Mouse (Mus musculus) C2C12 (cell line): ENCODE results near the gene Acot7. TPM values are rescaled to one million over a fixed set of nuclear protein-coding genes. Genes with fewer than 3 reads are reported as not detected.
A peak's percentile ranks its signal among the peaks of the same experiment; 100 is the strongest.

Experiments used
- H3K27me3 ChIP-seq: one replicate; pipeline ENCODE4 v1.6.1; 2011; ENCODE audit not compliant: control insufficient read depth, insufficient read depth, insufficient read length
- H3K36me3 ChIP-seq: one replicate; pipeline ENCODE4 v1.6.1; 2011; ENCODE audit not compliant: control insufficient read depth, insufficient read depth
- H3K4me3 ChIP-seq: one replicate; pipeline ENCODE4 v1.5.1; 2011; ENCODE audit warnings: mild to moderate bottlenecking, control low read depth; ENCODE audit not compliant: poor library complexity, insufficient read depth, severe bottlenecking
- H3K79me2 ChIP-seq: one replicate; pipeline ENCODE4 v1.6.1; 2011; ENCODE audit not compliant: control insufficient read depth, insufficient read depth
- H3K79me3 ChIP-seq: one replicate; pipeline ENCODE4 v1.6.1; 2011; ENCODE audit warnings: low read depth, control low read depth
- H3ac ChIP-seq: one replicate; pipeline ENCODE3; 2011; ENCODE audit warnings: low read depth; ENCODE audit not compliant: control insufficient read depth, insufficient read length
- CEBPB ChIP-seq: IDR thresholded peaks from one replicate; pipeline ENCODE4 v1.6.1; 2011; ENCODE audit warnings: low read depth, mild to moderate bottlenecking, control low read depth, moderate library complexity
- CTCF ChIP-seq: IDR thresholded peaks from one replicate; pipeline ENCODE4 v1.5.1; 2011; ENCODE audit not compliant: control insufficient read depth, insufficient read depth, insufficient read length
- FOSL1 ChIP-seq: IDR thresholded peaks from one replicate; pipeline ENCODE4 v1.8.0; 2011; ENCODE audit warnings: mild to moderate bottlenecking, low read length; ENCODE audit not compliant: poor library complexity, insufficient read depth, severe bottlenecking
- MAX ChIP-seq: IDR thresholded peaks from one replicate; pipeline ENCODE4 v1.6.1; 2011; ENCODE audit warnings: mild to moderate bottlenecking, control low read depth
- MYOD1 ChIP-seq: IDR thresholded peaks from one replicate; pipeline ENCODE4 v1.6.1; 2011; ENCODE audit warnings: low read depth; ENCODE audit not compliant: control insufficient read depth, insufficient read length
- MYOG ChIP-seq: IDR thresholded peaks from one replicate; pipeline ENCODE4 v1.6.1; 2011; ENCODE audit not compliant: control insufficient read depth, insufficient read length; ENCODE audit errors: extremely low read depth
- USF1 ChIP-seq: IDR thresholded peaks from one replicate; pipeline ENCODE4 v1.6.1; 2011; ENCODE audit warnings: low read depth, mild to moderate bottlenecking, control low read depth, moderate library complexity
- polyA plus RNA-seq: library from polyadenylated mRNA; unstranded; fragments of >200 nt; fragmentation: generic; extraction: Trizol; gene quantifications from one replicate; pipeline ENCODE4 v1.2.1, GENCODE M21; 2012; ENCODE audit warnings: missing spikeins

Acot7 gene
- polyA plus RNA-seq, 1 experiment, result 344 TPM

DNA sequence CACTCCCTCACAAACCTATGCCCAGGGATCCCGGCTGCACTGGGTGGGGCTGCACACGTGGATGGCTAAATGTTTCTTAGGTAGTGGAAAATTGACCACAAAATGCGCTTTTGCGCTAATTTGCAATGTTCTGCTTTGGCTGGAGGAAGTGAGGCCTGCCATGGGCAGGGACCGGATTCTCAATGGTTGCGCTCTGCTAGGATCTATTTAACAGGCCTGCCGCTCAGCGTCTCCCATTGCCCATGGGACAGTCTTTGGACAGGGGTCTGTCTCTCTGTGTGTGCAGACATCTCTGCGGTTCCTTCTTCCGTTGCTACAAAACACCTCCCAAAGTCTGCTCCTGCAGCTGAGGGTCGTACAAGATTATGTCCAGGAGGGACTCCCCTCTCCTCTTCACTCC lies 113.1 kb downstream of the Acot7 start:
- TF ChIP-seq MAX, result no peak
- no peak for TF ChIP-seq MYOD1
- TF ChIP-seq CTCF, result no peak
- no peak for TF ChIP-seq FOSL1
- no peak for TF ChIP-seq MYOG
- TF ChIP-seq USF1, result no peak
- TF ChIP-seq CEBPB, result no peak
- Histone ChIP-seq H3K79me3 (no peaks in the 10 kb centered on the region), H3ac (no peak overlapping the region), H3K4me3 (no peak overlapping the region), H3K27me3 (peaks cover 53% of the 10 kb centered on the region), H3K79me2 (no peaks in the 10 kb centered on the region), H3K36me3 (no peaks in the 10 kb centered on the region)

DNA sequence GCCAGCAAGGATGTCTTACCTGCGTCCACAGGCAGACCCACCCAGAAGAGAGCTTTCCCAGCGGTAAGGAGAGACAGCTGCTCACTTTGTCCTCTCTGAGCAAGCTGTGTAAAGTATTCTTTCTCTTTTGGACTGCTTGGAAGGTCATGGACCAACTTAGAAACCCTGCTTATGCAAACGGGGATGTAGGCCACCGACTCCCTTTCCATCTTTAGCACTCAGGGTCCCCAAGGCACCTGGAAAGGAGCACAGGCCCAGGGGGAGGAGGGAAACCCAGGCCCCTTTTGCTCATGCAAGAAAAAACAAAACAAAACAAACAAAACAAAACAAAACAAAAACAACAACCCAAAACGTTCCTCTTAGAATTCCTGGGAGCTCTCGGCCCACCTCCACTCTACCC lies 113.6 kb downstream of the Acot7 start, which contains the start of gene Hes3:
Gene Hes3, minus strand, starts transcription at position 101 of the 400 bp plus-strand sequence.
- no peak within 1 kb of the TSS for H3ac ChIP-seq
- H3K27me3 ChIP-seq, result peaks cover 48% of the 10 kb centered on the region
- TF ChIP-seq MAX (no peak), MYOD1 (no peak), CTCF (no peak), FOSL1 (no peak), CEBPB (no peak), USF1 (no peak), MYOG (no peak)
- H3K79me2 ChIP-seq, result no peaks in the 10 kb centered on the region
- no peaks in the 10 kb centered on the region for H3K36me3 ChIP-seq
- H3K79me3 ChIP-seq, result no peaks in the 10 kb centered on the region
- no peak within 1 kb of the TSS for H3K4me3 ChIP-seq

GRCm38 (mm10) chr4:152292102-152292765 lies 114.3 kb downstream of the Acot7 start:
- no peaks in the 10 kb centered on the region for H3K79me2 ChIP-seq
- no peak for TF ChIP-seq MYOG
- TF ChIP-seq USF1, result no peak
- H3K79me3 ChIP-seq, result no peaks in the 10 kb centered on the region
- no peak overlapping the region for H3ac ChIP-seq
- H3K27me3 ChIP-seq, result peaks cover 47% of the 10 kb centered on the region
- H3K36me3 ChIP-seq, result no peaks in the 10 kb centered on the region
- no peak overlapping the region for H3K4me3 ChIP-seq

DNA sequence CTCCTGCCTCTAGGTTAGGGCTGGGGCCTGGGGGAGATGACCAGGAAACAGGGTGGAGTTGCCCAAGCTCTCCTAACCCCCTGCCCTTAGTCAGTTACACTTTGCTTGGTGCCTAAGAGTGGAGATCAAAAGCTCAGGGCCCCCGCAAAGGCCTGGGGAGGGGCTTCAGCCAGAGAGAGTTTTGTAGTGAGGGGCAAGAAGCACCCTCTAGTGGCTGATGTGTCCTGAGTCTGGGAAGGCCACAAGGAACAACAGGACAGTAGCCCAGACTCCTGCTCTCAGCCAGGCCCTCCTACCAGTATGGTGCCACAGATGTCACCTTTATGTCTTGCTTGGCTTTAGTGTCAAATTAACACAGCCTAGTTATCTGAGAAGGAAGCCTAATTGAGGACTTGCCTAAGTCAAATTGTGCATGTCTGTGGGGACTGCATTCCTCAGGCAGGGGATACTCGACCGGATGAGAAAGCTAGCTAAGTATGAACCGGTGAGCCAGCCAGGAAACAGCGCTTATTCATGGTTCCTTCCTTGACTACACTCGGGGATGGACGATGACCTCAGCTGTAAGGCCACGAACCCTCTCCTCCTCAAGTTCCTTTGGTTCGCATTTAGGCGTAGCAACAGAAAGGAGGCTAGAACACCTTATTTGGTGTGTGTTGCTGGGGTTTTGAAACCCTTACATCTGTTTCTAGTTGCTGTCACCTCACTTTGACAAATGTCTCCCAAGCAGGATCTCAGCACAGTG lies 116.4 kb downstream of the Acot7 start:
- H3K4me3 ChIP-seq, result no peak overlapping the region
- TF ChIP-seq MYOD1 (no peak), CEBPB (no peak), MYOG (no peak), USF1 (no peak), CTCF (no peak), MAX (no peak), FOSL1 (no peak)
- peaks cover 21% of the 10 kb centered on the region for H3K79me2 ChIP-seq

DNA sequence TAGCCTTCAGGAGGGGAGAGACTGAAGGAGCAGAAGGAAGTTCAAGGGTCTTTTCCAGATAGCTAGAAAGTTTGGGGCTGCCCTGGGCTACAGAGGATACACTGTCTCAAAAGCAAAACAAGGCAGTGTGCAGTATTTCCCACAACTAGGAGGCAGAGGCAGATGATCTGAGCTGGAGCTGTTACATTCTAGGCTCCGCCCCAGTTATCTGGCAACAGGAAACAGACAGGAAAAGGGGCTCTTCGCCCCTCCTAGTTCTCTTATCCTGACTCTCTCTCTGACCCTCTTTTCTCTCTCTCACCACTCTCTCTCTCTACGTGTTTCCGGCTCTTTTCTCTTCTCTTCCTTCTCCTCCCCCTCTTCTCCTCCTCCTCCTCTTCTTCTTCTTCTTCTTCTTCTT lies 118.0 kb downstream of the Acot7 start:
- Histone ChIP-seq H3K79me2 (peaks cover 26% of the 10 kb centered on the region), H3K27me3 (peaks cover 23% of the 10 kb centered on the region), H3K4me3 (no peak overlapping the region), H3K79me3 (peaks cover 13% of the 10 kb centered on the region), H3ac (peak overlapping the region; percentile 16), H3K36me3 (peaks cover 18% of the 10 kb centered on the region)
- TF ChIP-seq FOSL1 (no peak), MYOD1 (no peak), MYOG (no peak), MAX (no peak), CEBPB (no peak), USF1 (no peak), CTCF (no peak)

More for the DNA sequence above, 116.4 kb downstream of the Acot7 start:
- Histone ChIP-seq H3K27me3 (peaks cover 36% of the 10 kb centered on the region), H3K36me3 (peaks cover 2% of the 10 kb centered on the region), H3ac (no peak overlapping the region), H3K79me3 (peaks cover 13% of the 10 kb centered on the region)
